Mouse (Mus musculus) testis, adult 2 months (tissue): ENCODE results near the gene Gm11127. TPM values are rescaled to one million over a fixed set of nuclear protein-coding genes. Genes with fewer than 3 reads are reported as not detected.
"Not testable (repeated sequence)": the region's sequence is repeated elsewhere in the genome, so short reads cannot be mapped to it uniquely, and the experiment has no call there.

ENCODE experiments used
- H3K27ac ChIP-seq: fragments of 200-500 bp; 2 replicates; pipeline ENCODE4 v1.5.1; 2012; ENCODE audit warnings: low read depth, low read length; ENCODE audit not compliant: control insufficient read depth, insufficient read depth
- H3K27me3 ChIP-seq: fragments of 200-500 bp; 2 replicates; pipeline ENCODE4 v1.6.1; 2012; ENCODE audit warnings: mild to moderate bottlenecking, low read length, moderate library complexity; ENCODE audit not compliant: control insufficient read depth, insufficient read depth
- H3K36me3 ChIP-seq: fragments of 200-500 bp; 2 replicates; pipeline ENCODE4 v1.6.1; 2012; ENCODE audit warnings: mild to moderate bottlenecking, low read length; ENCODE audit not compliant: control insufficient read depth, insufficient read depth
- H3K4me1 ChIP-seq: fragments of 200-500 bp; 2 replicates; pipeline ENCODE4 v1.6.1; 2012; ENCODE audit warnings: low read length; ENCODE audit not compliant: control insufficient read depth, insufficient read depth
- H3K4me3 ChIP-seq: fragments of 200-500 bp; 2 replicates; pipeline ENCODE4 v1.5.1; 2012; ENCODE audit warnings: low read depth, mild to moderate bottlenecking, low read length, moderate library complexity, mixed read lengths; ENCODE audit not compliant: control insufficient read depth
- CTCF ChIP-seq: fragments of 200-500 bp; IDR thresholded peaks from 2 replicates; pipeline ENCODE4 v1.5.1; 2012; ENCODE audit warnings: low read depth, mild to moderate bottlenecking, inconsistent platforms, low read length, moderate library complexity; ENCODE audit not compliant: control insufficient read depth, insufficient read depth, insufficient replicate concordance
- POLR2A ChIP-seq: fragments of 200-500 bp; IDR thresholded peaks from 2 replicates; pipeline ENCODE4 v1.6.1; 2012; ENCODE audit warnings: low read depth, mild to moderate bottlenecking, inconsistent platforms, low read length, moderate library complexity; ENCODE audit not compliant: control insufficient read depth
- polyA plus RNA-seq: library from polyadenylated mRNA; depleted of rRNA; stranded (reverse); fragments of >200 nt; gene quantifications from 2 replicates; pipeline ENCODE4 v1.2.3, GENCODE M21; 2012

The Gm11127 gene
- polyA plus RNA-seq, 1 experiment = 0.22 TPM

GRCm38 (mm10) chr17:36083266-36083869 lies 25.2 kb upstream of the Gm11127 start:
- Histone ChIP-seq H3K4me1 (peaks cover 12% of the 10 kb centered on the region), H3K27ac (no peak overlapping the region), H3K36me3 (no peaks in the 10 kb centered on the region), H3K4me3 (peak overlapping the region; percentile 82), H3K27me3 (peaks cover 2% of the 10 kb centered on the region)
- no peak for TF ChIP-seq POLR2A
- no peak for TF ChIP-seq CTCF

DNA sequence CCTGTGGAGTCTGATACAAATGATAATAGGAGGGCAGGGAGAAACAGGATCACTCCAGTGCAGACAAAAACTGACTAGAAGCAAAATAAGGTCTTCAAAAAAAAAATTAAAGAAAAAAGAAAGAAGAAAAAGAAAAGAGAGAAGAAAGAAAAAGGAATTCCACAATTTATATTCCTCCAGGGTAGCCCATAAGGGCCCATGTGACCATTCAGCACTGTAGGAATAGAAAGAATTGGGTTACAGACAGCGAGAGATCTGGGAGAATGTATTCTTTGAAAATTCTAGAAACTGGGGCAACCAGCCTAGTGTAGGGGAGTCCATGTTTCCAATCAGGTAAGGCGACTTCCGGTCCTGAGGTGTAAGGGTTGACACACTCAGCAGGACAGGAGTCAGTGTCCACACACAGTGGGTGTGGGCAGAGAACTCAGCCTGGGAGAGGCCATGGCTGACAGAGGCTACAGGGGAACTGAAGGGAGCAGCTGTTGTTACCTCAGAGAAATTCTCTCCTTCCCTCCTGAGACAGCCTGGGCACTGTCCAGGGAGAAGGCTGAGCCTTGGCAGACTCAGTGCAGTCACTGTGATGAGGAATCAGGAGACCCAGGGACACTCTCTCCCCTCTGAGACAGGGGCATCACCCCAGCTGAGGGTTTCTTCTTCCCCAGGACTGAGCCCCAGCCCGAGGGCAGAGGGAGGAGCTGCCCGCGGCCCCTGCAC lies 24.5 kb upstream of the Gm11127 start:
- H3K4me3 ChIP-seq, H3K27me3 ChIP-seq, H3K27ac ChIP-seq, H3K36me3 ChIP-seq: not testable (repeated sequence)
- peaks cover 12% of the 10 kb centered on the region for H3K4me1 ChIP-seq

GRCm38 (mm10) chr17:36081901-36082300 lies 23.7 kb upstream of the Gm11127 start:
- H3K27ac ChIP-seq, H3K4me3 ChIP-seq: not testable (repeated sequence)

DNA sequence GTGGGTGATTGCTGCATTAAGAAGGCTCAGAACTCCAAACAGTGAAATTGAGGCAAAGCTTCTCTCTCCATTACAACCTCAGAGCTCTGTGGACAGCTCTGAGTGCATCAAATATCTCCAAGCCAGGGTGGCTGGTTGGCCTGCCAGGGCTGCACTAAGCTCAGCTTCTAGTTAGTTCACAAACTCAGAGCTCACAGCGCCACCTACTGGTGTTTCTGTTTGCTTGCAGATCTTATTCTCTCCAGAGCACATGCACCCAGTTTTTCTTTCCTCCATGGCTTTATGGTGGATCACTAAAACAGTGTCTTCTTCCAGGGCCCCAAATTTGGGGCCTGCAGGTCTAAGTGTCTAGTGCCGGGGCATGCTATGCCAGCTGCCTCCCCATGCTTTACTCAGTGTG lies 2.7 kb upstream of the Gm11127 start:
- Histone ChIP-seq H3K36me3 (no peaks in the 10 kb centered on the region), H3K4me3 (no peak overlapping the region), H3K4me1 (no peaks in the 10 kb centered on the region), H3K27ac (no peak overlapping the region), H3K27me3 (no peaks in the 10 kb centered on the region)
- TF ChIP-seq CTCF (peak; percentile 43; the same call in 1 of the 2 replicates), POLR2A (no peak)

More at GRCm38 (mm10) chr17:36081901-36082300, 23.7 kb upstream of the Gm11127 start:
- H3K4me1 ChIP-seq = peaks cover 12% of the 10 kb centered on the region
- not testable (repeated sequence) for H3K27me3 ChIP-seq, H3K36me3 ChIP-seq

- H3K4me1 ChIP-seq, H3K36me3 ChIP-seq, H3K4me3 ChIP-seq, H3K27ac ChIP-seq, H3K27me3 ChIP-seq: not testable (repeated sequence)
These were observed 244 bp downstream of the Gm11127 start for GRCm38 (mm10) chr17:36057927-36058326.

DNA sequence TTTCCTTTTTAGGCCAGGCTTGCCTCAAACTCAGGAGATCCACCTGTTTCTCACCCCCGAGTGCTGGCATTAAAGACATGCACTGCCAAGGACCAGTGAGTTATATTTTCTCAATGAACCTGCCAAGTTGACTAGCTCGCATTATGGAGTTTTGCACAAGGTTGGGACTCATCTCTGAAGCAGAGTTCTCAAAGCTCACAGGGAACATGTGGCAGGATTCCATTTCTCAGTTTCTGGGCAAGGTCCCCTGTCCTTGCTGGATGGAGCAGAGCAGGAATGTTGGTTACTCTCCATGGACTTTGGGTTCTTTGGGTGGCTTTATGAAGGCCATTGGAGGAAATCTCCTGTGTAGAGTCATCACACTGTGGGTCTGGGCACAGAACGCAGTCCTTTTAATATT lies 14.9 kb downstream of the Gm11127 start:
- Histone ChIP-seq H3K4me3 (no peak overlapping the region), H3K4me1 (no peaks in the 10 kb centered on the region; the same call in 1 of the 2 replicates), H3K36me3 (no peaks in the 10 kb centered on the region), H3K27me3 (no peaks in the 10 kb centered on the region), H3K27ac (no peak overlapping the region; the same call in 1 of the 2 replicates)
- no peak for TF ChIP-seq POLR2A

- Histone ChIP-seq H3K27ac (peak within 1 kb of the TSS; percentile 64; the same call in 1 of the 2 replicates), H3K4me3 (peak within 1 kb of the TSS; percentile 34)
- not testable (repeated sequence) for H3K36me3 ChIP-seq, H3K27me3 ChIP-seq, H3K4me1 ChIP-seq
- TF ChIP-seq POLR2A = 0 out of 2 replicates have a peak, but pooled peaks have one; percentile 32
These were observed 15.5 kb downstream of the Gm11127 start, which contains the start of the genes H2-T22 and Gm6034 for GRCm38 (mm10) chr17:36042610-36043169. Gene H2-T22, minus strand, starts transcription at chr17:36042747. Gene Gm6034, plus strand, starts transcription at chr17:36042961.

GRCm38 (mm10) chr17:36042055-36042454 lies 16.1 kb downstream of the Gm11127 start:
- H3K27ac ChIP-seq, H3K36me3 ChIP-seq, H3K27me3 ChIP-seq, H3K4me3 ChIP-seq, H3K4me1 ChIP-seq: not testable (repeated sequence)

- H3K36me3 ChIP-seq, H3K4me3 ChIP-seq, H3K27ac ChIP-seq, H3K4me1 ChIP-seq, H3K27me3 ChIP-seq: not testable (repeated sequence)
These were observed 17.6 kb downstream of the Gm11127 start for GRCm38 (mm10) chr17:36040604-36041003.

GRCm38 (mm10) chr17:36036126-36036525 lies 22.0 kb downstream of the Gm11127 start:
- H3K4me3 ChIP-seq, H3K27ac ChIP-seq, H3K27me3 ChIP-seq, H3K4me1 ChIP-seq, H3K36me3 ChIP-seq: not testable (repeated sequence)

DNA sequence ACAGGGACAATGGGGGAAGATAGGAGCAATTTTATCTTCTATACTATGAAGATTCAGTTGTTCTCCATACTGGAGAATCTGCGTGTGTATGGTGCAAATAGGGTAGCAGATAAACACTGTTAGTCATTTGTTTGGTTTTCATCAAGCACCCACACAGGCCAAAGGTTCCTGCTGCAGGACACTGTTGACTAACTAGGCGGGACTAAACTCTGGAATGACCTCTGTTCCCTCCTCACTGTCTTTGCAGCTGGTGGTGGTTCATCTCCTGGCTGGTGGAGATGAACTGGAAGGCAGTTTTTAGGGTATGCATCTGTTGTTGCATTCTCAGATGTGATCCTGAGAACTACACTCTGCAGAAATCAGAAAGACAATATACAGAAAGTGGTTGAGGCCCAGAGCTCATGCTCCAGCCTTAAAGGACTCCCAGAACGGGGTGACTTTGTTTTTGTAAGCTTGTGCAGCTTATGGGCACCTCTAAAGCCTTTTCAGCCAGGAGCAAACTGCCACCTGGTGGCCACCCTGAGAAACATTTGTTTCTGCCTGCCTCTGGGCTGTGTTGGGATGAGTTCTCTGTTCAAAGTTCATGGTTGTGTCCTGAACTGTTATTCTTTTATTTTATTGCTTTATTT lies 23.0 kb downstream of the Gm11127 start:
- H3K4me1 ChIP-seq, H3K36me3 ChIP-seq, H3K27me3 ChIP-seq, H3K27ac ChIP-seq, H3K4me3 ChIP-seq: not testable (repeated sequence)
